ENCODE assay signal across 18 mouse cellular contexts in genomic region chr7:44487936-44488335, GRCm38 (mm10). TPM values are rescaled to one million over a fixed set of nuclear protein-coding genes. Genes with fewer than 3 reads are reported as not detected.
"Had no signal": no experiment of that assay in that cellular context is flagged by ENCODE, and none has a peak within 500 bp of the region (broad histone marks: within the 10 kb centered on the region; RNA-seq: fewer than 3 reads in every experiment).

No protein-coding gene starts in this region.

- H3K4me1 ChIP-seq: intestine, embryonic 15.5 days; kidney, embryonic 15.5 days; limb, embryonic 10.5 days; lung, embryonic 15.5 days; midbrain, embryonic 12.5 days; stomach, embryonic 15.5 days had no signal

- H3K9me3 ChIP-seq: intestine, embryonic 15.5 days; kidney, embryonic 15.5 days; limb, embryonic 10.5 days; lung, embryonic 15.5 days; megakaryocyte, embryonic 14.5 days; midbrain, embryonic 12.5 days; neural tube, embryonic 12.5 days; stomach, embryonic 15.5 days had no signal

- H3K4me2 ChIP-seq: intestine, embryonic 15.5 days; kidney, embryonic 15.5 days; liver, embryonic 11.5 days; lung, embryonic 15.5 days; midbrain, embryonic 12.5 days; neural tube, embryonic 12.5 days; stomach, embryonic 15.5 days had no signal

- DNase-seq: kidney, adult 18-20 months; lung, postnatal 14 days; thymus, adult 2 months; thymus, postnatal 36 days had no signal

- H3K27me3 ChIP-seq: intestine, embryonic 15.5 days; kidney, embryonic 15.5 days; lung, embryonic 15.5 days; midbrain, embryonic 12.5 days; neural tube, embryonic 12.5 days; stomach, embryonic 15.5 days had no signal

- ATAC-seq: intestine, embryonic 15.5 days had no signal

- H3K9ac ChIP-seq: intestine, embryonic 15.5 days; kidney, embryonic 15.5 days; midbrain, embryonic 12.5 days; neural tube, embryonic 12.5 days; stomach, embryonic 15.5 days had no signal

- H3K4me3 ChIP-seq: intestine, embryonic 15.5 days; kidney, embryonic 15.5 days; left cerebral cortex, adult 2 months; limb, embryonic 10.5 days; lung, embryonic 15.5 days; megakaryocyte, embryonic 14.5 days; midbrain, embryonic 12.5 days; neural tube, embryonic 12.5 days; stomach, embryonic 15.5 days had no signal

- H3K27ac ChIP-seq: intestine, embryonic 15.5 days; kidney, embryonic 15.5 days; limb, embryonic 10.5 days; lung, embryonic 15.5 days; macrophage; midbrain, embryonic 12.5 days; neural tube, embryonic 12.5 days; stomach, embryonic 15.5 days had no signal

RNA-seq across cellular contexts. Expression of gene Fam71e1, which starts 8.4 kb away (rescaled TPM):
- total RNA-seq: monocyte, adult 5-6 weeks had no signal

RNA-seq across cellular contexts. Expression of gene Aspdh, which starts 22.7 kb away (rescaled TPM):
- total RNA-seq: monocyte, adult 5-6 weeks had no signal
- polyA plus RNA-seq: limb, embryonic 10.5 days; macrophage; spleen, adult 2 months had no signal

RNA-seq across cellular contexts. Expression of gene Mybpc2, which starts 36.5 kb away (rescaled TPM):
- total RNA-seq: layer of hippocampus, postnatal 25 days had no signal
- polyA plus RNA-seq: liver, embryonic 11.5 days; macrophage had no signal
